Mouse (Mus musculus) stomach, postnatal 0 days (tissue): Measurements from ENCODE around the gene Hist2h2aa2.

Experiments used
- CTCF ChIP-seq: IDR thresholded peaks from 2 replicates; pipeline ENCODE4 v1.5.1; 2016; ENCODE audit warnings: antibody characterized with exemption, low read depth, mild to moderate bottlenecking, moderate library complexity
- EP300 ChIP-seq: optimal IDR thresholded peaks from 2 replicates; pipeline ENCODE3; 2016; ENCODE audit warnings: antibody characterized with exemption

DNA sequence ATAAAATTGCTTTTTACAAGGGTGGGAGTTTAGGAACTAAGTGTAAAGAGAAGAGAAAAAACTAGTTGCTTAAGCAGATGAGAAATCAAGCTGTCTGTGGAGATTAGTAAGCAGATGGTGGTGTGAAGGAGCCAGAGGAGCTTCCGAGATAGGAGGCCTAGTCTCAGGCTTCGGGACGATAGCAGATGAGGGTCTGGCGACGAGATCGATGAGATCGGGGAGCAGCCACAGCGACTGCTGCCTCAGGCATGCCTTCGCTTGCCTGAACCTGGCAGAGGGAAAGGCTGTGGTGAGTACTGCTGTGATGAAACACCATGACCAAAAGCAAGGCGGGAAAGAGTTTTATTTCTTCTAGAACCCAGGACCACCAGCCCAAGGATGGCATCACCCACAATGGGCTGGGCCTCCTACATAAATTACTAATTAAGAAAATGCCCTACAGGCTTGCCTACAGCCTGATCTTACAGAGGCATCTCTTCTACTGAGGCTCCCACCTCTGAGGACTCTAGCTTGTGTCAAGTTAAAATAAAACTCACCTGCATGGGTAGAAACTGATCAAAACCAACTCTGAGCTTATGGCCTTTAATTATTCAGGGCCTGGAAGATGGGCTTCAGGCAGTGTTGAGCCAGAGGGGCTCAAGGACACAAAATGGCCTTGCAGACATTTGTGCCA, 14.7 kb upstream of the Hist2h2aa2 start:
- TF ChIP-seq CTCF (no peak), EP300 (no peak)
